Mouse (Mus musculus): ENCODE measurements around the gene Vamp1. TPM values are rescaled to one million over a fixed set of nuclear protein-coding genes. Genes with fewer than 3 reads are reported as not detected.
A peak's percentile ranks its signal among the peaks of the same experiment; 100 is the strongest.

Vamp1 gene
- polyA plus RNA-seq, 1 experiment from 2014 or later: 3.3 TPM

DNA sequence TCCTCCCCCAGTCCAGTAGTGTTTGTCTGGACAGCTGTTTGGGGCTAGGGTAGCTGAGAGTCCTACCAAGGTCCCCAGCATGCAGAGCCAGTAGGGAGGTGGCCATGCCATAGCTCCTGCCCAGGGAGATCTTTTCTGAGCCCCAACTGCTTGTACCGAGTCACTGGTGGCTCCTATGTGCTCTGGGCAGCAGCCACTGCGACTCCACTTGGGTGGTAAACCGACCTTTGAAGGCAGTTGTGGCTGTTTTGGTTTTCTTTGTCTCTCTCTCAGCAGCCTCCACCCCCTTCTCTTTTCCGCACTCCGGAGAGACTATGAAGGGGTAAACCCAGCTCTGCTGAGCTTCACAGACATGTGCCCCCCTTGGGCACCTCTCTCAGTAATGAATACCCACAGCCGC is 21.4 kb downstream of the Vamp1 start, which contains the start of gene Cd27:
Gene Cd27, minus strand, starts transcription at position 229 of the 400 bp plus-strand sequence.
- DNase-seq (ENCODE audit: low spot score): no peak
- H3K36me3 ChIP-seq: no peaks in the 10 kb centered on the region
- WGBS: 32% methylated on average over 6 of the region's 6 CpGs
- H3K27ac ChIP-seq: peak within 1 kb of the TSS; percentile 41; the same call in 1 of the 2 replicates
- H3K9me3 ChIP-seq: no peaks in the 10 kb centered on the region
- H3K4me1 ChIP-seq (replicated peaks): peaks cover 31% of the 10 kb centered on the region
- no peaks in the 10 kb centered on the region for H3K27me3 ChIP-seq (ENCODE audit: insufficient read depth, poor library complexity, severe bottlenecking)
- H3K4me3 ChIP-seq: no peak within 1 kb of the TSS

DNA sequence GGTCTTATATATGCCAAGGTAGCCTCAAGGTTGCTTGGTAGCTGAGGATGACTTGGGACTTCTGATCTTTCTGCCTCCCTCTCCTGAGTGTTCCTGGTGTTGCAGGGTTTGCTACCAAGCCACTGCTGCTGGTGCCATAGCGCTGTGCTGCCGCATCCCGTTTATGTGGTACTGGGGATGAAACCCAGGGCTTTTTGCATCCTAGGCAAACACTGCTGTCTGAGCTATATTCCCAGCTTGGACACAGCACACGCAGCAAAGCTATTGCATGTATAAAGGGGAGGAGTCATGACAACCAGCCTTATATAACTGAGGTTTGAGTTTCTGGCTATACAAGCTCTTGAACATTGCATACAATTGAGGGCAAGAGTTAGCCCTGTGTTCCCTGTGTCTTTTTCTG is 22.1 kb downstream of the Vamp1 start:
- DNase-seq (ENCODE audit: low spot score): no peak
- H3K27me3 ChIP-seq (ENCODE audit: insufficient read depth, poor library complexity, severe bottlenecking): no peaks in the 10 kb centered on the region
- 88% methylated on average over 4 of the region's 4 CpGs for WGBS
- no peak overlapping the region for H3K27ac ChIP-seq
- no peaks in the 10 kb centered on the region for H3K36me3 ChIP-seq
- no peaks in the 10 kb centered on the region for H3K9me3 ChIP-seq
- peaks cover 25% of the 10 kb centered on the region for H3K4me1 ChIP-seq (replicated peaks)
- H3K4me3 ChIP-seq: no peak overlapping the region

DNA sequence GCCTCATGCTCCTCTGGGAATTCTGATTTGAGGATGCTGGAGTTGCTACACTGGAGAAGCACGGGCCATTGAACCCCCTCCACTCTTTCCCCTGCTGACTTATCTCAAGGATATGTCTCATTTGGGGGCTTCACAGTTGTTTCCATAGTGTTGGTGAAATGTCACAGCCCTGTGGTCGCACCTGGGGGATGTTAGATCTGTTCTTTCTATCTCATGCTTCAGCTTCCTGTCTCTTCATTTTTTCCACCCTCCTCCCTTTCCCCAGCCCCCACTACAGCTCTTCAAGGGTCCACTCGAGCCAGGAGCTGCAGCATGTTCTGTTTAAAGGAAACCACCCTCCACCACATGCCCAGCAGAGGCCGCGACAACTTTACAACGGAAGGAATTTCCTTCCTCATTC is 23.0 kb downstream of the Vamp1 start:
- no peak for DNase-seq (ENCODE audit: low spot score)
- Histone ChIP-seq H3K4me1 (replicated peaks) (peaks cover 18% of the 10 kb centered on the region), H3K4me3 (no peak overlapping the region), H3K27ac (no peak overlapping the region), H3K36me3 (no peaks in the 10 kb centered on the region), H3K9me3 (no peaks in the 10 kb centered on the region), H3K27me3 (ENCODE audit: insufficient read depth, poor library complexity, severe bottlenecking) (no peaks in the 10 kb centered on the region)
- 84% methylated on average over 6 of the region's 6 CpGs for WGBS

DNA sequence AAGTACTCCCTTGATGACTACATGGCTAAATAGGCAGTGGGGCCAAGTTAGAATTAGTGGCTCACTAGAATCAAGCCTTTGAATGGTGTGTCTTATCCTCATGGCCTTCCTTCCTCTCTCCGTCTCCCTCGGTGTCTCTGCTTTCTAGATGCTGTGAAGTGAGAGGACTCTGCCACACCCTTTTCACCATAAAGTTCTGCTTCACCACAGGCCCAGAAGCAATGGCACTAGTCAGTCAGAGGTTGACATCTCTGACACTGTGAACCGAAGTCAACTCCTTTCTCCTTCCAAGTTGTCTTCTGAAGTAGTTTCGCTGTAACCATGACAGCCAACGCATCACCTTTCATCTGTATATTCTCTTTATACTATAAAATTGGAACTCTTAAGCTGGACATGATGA is 24.2 kb downstream of the Vamp1 start:
- Histone ChIP-seq H3K4me3 (no peak overlapping the region), H3K36me3 (no peaks in the 10 kb centered on the region), H3K9me3 (no peaks in the 10 kb centered on the region), H3K27ac (no peak overlapping the region), H3K4me1 (replicated peaks) (peaks cover 11% of the 10 kb centered on the region), H3K27me3 (ENCODE audit: insufficient read depth, poor library complexity, severe bottlenecking) (no peaks in the 10 kb centered on the region)
- 91% methylated on average over 5 of the region's 5 CpGs for WGBS
- no peak for DNase-seq (ENCODE audit: low spot score)

- DNase-seq (ENCODE audit: low spot score): no peak
- H3K9me3 ChIP-seq: no peaks in the 10 kb centered on the region
- whole genome bisulfite sequencing: 88% methylated on average over 5 of the region's 5 CpGs
These were observed 25.3 kb downstream of the Vamp1 start for GRCm38 (mm10) chr6:125240617-125241016.

GRCm38 (mm10) chr6:125241566-125241965 is 26.2 kb downstream of the Vamp1 start:
- no peaks in the 10 kb centered on the region for H3K27me3 ChIP-seq (ENCODE audit: insufficient read depth, poor library complexity, severe bottlenecking)
- peaks cover 4% of the 10 kb centered on the region for H3K4me1 ChIP-seq (replicated peaks)
- H3K27ac ChIP-seq: no peak overlapping the region
- 82% methylated on average over 8 of the region's 8 CpGs for WGBS
- no peak overlapping the region for H3K4me3 ChIP-seq
- no peaks in the 10 kb centered on the region for H3K9me3 ChIP-seq
- no peaks in the 10 kb centered on the region for H3K36me3 ChIP-seq
- DNase-seq (ENCODE audit: low spot score): no peak

More at GRCm38 (mm10) chr6:125240617-125241016, 25.3 kb downstream of the Vamp1 start:
- H3K4me1 ChIP-seq (replicated peaks): peaks cover 9% of the 10 kb centered on the region
- no peaks in the 10 kb centered on the region for H3K36me3 ChIP-seq
- no peak overlapping the region for H3K4me3 ChIP-seq
- no peaks in the 10 kb centered on the region for H3K27me3 ChIP-seq (ENCODE audit: insufficient read depth, poor library complexity, severe bottlenecking)
- no peak overlapping the region for H3K27ac ChIP-seq

- no peak for DNase-seq (ENCODE audit: low spot score)
- H3K27ac ChIP-seq: no peak overlapping the region
- 30% methylated on average over 1 of the region's 1 CpGs for WGBS
- no peaks in the 10 kb centered on the region for H3K27me3 ChIP-seq (ENCODE audit: insufficient read depth, poor library complexity, severe bottlenecking)
- no peaks in the 10 kb centered on the region for H3K36me3 ChIP-seq
- no peaks in the 10 kb centered on the region for H3K9me3 ChIP-seq
- H3K4me3 ChIP-seq: no peak overlapping the region
- no peaks in the 10 kb centered on the region for H3K4me1 ChIP-seq (replicated peaks)
These were observed 29.2 kb downstream of the Vamp1 start for GRCm38 (mm10) chr6:125244551-125244950.

GRCm38 (mm10) chr6:125252285-125252684 is 36.9 kb downstream of the Vamp1 start:
- Histone ChIP-seq H3K9me3 (peaks cover 4% of the 10 kb centered on the region; the same call in 1 of the 2 replicates), H3K27ac (no peak overlapping the region), H3K27me3 (ENCODE audit: insufficient read depth, poor library complexity, severe bottlenecking) (no peaks in the 10 kb centered on the region), H3K36me3 (no peaks in the 10 kb centered on the region), H3K4me3 (no peak overlapping the region), H3K4me1 (replicated peaks) (peaks cover 10% of the 10 kb centered on the region)
- DNase-seq (ENCODE audit: low spot score): no peak
- 89% methylated on average over 3 of the region's 3 CpGs for WGBS

GRCm38 (mm10) chr6:125252711-125253110 is 37.4 kb downstream of the Vamp1 start:
- H3K9me3 ChIP-seq: peaks cover 4% of the 10 kb centered on the region; the same call in 1 of the 2 replicates
- H3K27ac ChIP-seq: no peak overlapping the region
- H3K4me3 ChIP-seq: no peak overlapping the region
- H3K27me3 ChIP-seq (ENCODE audit: insufficient read depth, poor library complexity, severe bottlenecking): no peaks in the 10 kb centered on the region
- WGBS: 92% methylated on average over 8 of the region's 8 CpGs
- no peak for DNase-seq (ENCODE audit: low spot score)
- peaks cover 10% of the 10 kb centered on the region for H3K4me1 ChIP-seq (replicated peaks)
- H3K36me3 ChIP-seq: no peaks in the 10 kb centered on the region

DNA sequence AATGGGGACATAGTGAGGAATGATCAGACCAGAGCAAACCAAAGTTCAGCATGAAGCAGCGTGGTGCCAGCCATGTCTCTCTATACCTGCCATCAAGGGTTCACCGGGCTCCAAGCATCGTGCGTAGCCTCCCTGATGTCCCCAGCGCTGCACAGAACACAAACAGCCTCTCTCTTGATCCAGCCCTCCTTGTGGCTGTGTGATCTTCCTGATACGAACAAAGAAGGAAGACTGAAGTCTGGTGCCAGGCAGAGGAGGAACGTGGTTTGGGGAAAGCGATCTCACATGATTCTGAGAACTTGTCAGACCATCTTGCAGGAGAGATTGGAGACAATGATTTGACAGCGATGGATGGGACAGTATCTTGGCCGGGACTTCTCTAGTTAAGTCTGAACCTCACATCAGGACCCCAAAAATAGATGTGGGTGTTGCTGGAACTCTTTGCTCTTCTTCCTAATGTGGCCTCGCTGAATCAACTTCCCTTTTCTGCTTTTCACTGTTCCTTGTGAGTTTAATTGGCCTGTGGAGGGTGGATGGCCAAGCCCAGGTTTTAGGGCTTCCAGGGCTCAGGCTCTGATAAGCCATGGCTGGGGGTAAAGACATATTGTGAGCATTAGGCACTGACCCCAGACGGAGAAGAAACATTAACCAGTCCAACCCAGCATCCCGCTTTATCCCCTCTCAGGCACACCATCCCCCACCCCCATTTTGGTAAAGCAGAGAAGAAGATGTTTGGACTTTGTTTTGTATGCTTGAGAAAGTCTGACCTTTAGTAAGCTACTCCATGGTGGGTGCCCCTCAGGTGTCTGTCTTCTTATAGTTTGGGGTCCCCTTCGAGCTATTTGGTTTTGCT is 38.7 kb downstream of the Vamp1 start:
- Histone ChIP-seq H3K36me3 (no peaks in the 10 kb centered on the region), H3K27ac (no peak overlapping the region), H3K27me3 (ENCODE audit: insufficient read depth, poor library complexity, severe bottlenecking) (no peaks in the 10 kb centered on the region), H3K4me1 (replicated peaks) (peaks cover 10% of the 10 kb centered on the region), H3K9me3 (peaks cover 4% of the 10 kb centered on the region; the same call in 1 of the 2 replicates), H3K4me3 (no peak overlapping the region)
- no peak for DNase-seq (ENCODE audit: low spot score)
- WGBS: 83% methylated on average over 14 of the region's 14 CpGs

DNA sequence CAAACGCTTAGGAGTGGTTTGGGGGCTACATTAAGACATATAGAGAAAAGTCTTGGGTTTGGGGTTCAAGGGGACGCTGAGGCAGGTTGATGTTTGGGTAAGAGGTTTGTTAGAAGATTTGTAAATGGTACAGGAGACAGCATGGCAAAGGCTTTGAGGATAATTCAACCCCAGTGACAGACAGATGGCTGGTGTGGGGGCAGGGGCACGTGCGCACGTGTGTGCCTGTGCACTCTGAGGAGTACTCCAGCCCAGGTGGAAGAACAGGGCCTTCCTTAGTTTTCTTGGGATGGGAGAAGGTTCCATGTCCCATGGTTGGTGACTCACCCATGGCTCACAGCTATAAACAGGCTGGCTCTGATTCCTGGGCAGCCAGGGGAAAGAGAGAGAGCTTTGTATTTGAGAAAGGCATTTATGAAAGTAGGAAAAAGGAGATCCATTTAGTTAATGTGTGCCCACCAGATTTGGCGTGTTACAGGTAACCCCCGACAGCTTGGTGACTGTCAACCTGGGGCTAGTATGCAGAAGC is 40.2 kb downstream of the Vamp1 start:
- no peaks in the 10 kb centered on the region for H3K36me3 ChIP-seq
- DNase-seq (ENCODE audit: low spot score): no peak
- no peak overlapping the region for H3K27ac ChIP-seq
- peaks cover 10% of the 10 kb centered on the region for H3K4me1 ChIP-seq (replicated peaks)
- no peaks in the 10 kb centered on the region for H3K27me3 ChIP-seq (ENCODE audit: insufficient read depth, poor library complexity, severe bottlenecking)
- no peak overlapping the region for H3K4me3 ChIP-seq
- 88% methylated on average over 7 of the region's 7 CpGs for WGBS
- peaks cover 4% of the 10 kb centered on the region; the same call in 1 of the 2 replicates for H3K9me3 ChIP-seq

DNA sequence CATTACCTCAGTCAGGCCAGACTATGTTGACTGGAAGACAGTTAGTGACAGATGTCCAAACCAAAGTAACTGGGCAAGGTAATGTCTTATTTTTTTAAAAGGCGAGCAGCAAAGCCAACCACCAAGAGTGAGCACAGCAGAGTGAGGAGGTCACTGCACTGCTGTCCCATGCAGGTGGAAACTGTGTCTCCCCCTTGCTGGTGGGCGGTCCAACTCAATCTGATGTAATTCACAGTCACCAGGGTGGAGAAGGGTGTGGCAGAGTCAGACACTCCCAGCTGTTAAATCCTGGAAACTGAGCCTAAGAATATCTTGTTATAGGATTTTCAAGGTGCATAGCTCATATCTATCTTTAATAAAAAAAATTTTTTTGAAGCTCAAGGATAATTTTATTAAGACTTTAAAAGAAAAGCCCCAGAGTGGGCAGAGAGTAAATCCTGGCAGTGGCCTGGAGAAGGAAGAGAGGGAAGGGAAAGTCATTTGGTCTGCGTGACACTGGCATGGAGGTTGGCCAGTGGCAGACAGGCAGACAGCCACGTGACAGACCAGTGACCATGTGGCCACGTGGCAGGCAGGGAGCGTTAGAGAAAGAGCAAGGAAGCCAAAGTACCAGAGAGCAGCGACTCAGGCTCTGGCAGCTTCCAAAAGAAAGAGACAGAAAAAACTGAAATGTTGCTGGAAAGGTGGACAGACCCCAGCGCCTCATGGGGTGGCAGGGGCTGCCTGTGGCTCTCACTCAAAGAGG is 41.0 kb downstream of the Vamp1 start:
- Histone ChIP-seq H3K36me3 (no peaks in the 10 kb centered on the region), H3K4me3 (no peak overlapping the region), H3K4me1 (replicated peaks) (peaks cover 10% of the 10 kb centered on the region), H3K9me3 (peaks cover 4% of the 10 kb centered on the region; the same call in 1 of the 2 replicates), H3K27ac (no peak overlapping the region), H3K27me3 (ENCODE audit: insufficient read depth, poor library complexity, severe bottlenecking) (no peaks in the 10 kb centered on the region)
- DNase-seq (ENCODE audit: low spot score): no peak
- 83% methylated on average over 8 of the region's 8 CpGs for WGBS

All from hindbrain, embryonic 10.5 days (tissue).